31 mouse cellular contexts compared by ENCODE assay signal in genomic region chr10:127317277-127317676, GRCm38 (mm10). TPM values are rescaled to one million over a fixed set of nuclear protein-coding genes. Genes with fewer than 3 reads are reported as not detected.
DNase-seq lines count a peak whose midpoint lies in the region; ATAC-seq and TF ChIP-seq lines count a peak whose summit lies in the region.
"Had no signal": no experiment of that assay in that cellular context is flagged by ENCODE, and none has a peak within 500 bp of the region (broad histone marks: within the 10 kb centered on the region; RNA-seq: fewer than 3 reads in every experiment).

No protein-coding gene starts in this region.

- no peak for TF ChIP-seq EP300 in liver, postnatal 0 days (IDR thresholded peaks at IDR 0.05; ENCODE audit: low read depth)
- no peak for TF ChIP-seq EP300 in liver, embryonic 14.5 days (IDR thresholded peaks at IDR 0.05; ENCODE audit: low read depth)

- no peak overlapping the region for H3K4me3 ChIP-seq in liver, postnatal 0 days (ENCODE audit: low read depth, low read length)
- H3K4me3 ChIP-seq in liver, embryonic 11.5 days (ENCODE audit: low read depth, low read length) = no peak overlapping the region
- H3K4me3 ChIP-seq in liver, embryonic 14.5 days (ENCODE audit: insufficient read depth in 1 of 2, low read depth in 2 of 2, low read length in 2 of 2) = no peak overlapping the region
- H3K4me3 ChIP-seq in hindbrain, embryonic 11.5 days (ENCODE audit: low read depth, low read length) = no peak overlapping the region
- H3K4me3 ChIP-seq: forebrain, embryonic 10.5 days; forebrain, embryonic 13.5 days; heart, embryonic 12.5 days; heart, embryonic 15.5 days; hindbrain, embryonic 13.5 days had no signal

- H3K9me3 ChIP-seq in liver, postnatal 0 days (ENCODE audit: low read length) = no peaks in the 10 kb centered on the region
- H3K9me3 ChIP-seq in liver, embryonic 11.5 days (ENCODE audit: control insufficient read depth, low read length) = no peaks in the 10 kb centered on the region
- H3K9me3 ChIP-seq in liver, embryonic 14.5 days (ENCODE audit: control insufficient read depth, low read length) = no peaks in the 10 kb centered on the region
- no peaks in the 10 kb centered on the region for H3K9me3 ChIP-seq in hindbrain, embryonic 11.5 days (ENCODE audit: control insufficient read depth, low read length)
- H3K9me3 ChIP-seq: forebrain, embryonic 10.5 days; forebrain, embryonic 13.5 days; heart, embryonic 12.5 days; heart, embryonic 15.5 days; hindbrain, embryonic 13.5 days had no signal

- no peak overlapping the region for H3K4me2 ChIP-seq in liver, postnatal 0 days (ENCODE audit: low read depth, low read length)
- no peak overlapping the region for H3K4me2 ChIP-seq in liver, embryonic 11.5 days
- H3K4me2 ChIP-seq in liver, embryonic 14.5 days (ENCODE audit: low read depth) = no peak overlapping the region
- no peak overlapping the region for H3K4me2 ChIP-seq in hindbrain, embryonic 11.5 days (replicated peaks; ENCODE audit: low read depth, low read length)
- H3K4me2 ChIP-seq: forebrain, embryonic 13.5 days; heart, embryonic 12.5 days; heart, embryonic 15.5 days; hindbrain, embryonic 13.5 days had no signal

- DNase-seq in liver = peak; percentile 43
- no peak for DNase-seq in liver, postnatal 0 days
- no peak for DNase-seq in liver, embryonic 11.5 days (ENCODE audit: low spot score)
- no peak for DNase-seq in liver, embryonic 14.5 days (ENCODE audit: low read depth in 3 of 3, low spot score in 3 of 3)
- DNase-seq in adrenal gland, postnatal 36 days = no peak
- DNase-seq in thymus, postnatal 14 days = no peak
- no peak for DNase-seq in hindbrain, embryonic 11.5 days (ENCODE audit: low spot score)
- DNase-seq: adrenal gland, adult 2 months; adrenal gland, postnatal 14 days; cerebellum, adult 11-12 months; cerebellum, adult 8-10 months; cerebellum, postnatal 10 days; cerebellum, postnatal 36 days; embryo, embryonic 11 days; gastrocnemius, postnatal 10 days; gastrocnemius, postnatal 36 days; heart, adult 18-20 months; heart, postnatal 10 days had no signal

- H3K9ac ChIP-seq in liver, postnatal 0 days (replicated peaks) = no peak overlapping the region
- no peak overlapping the region for H3K9ac ChIP-seq in liver, embryonic 11.5 days (ENCODE audit: low read depth, low read length)
- no peak overlapping the region for H3K9ac ChIP-seq in liver, embryonic 14.5 days (replicated peaks)
- no peak overlapping the region for H3K9ac ChIP-seq in hindbrain, embryonic 11.5 days (ENCODE audit: low read depth, low read length)
- H3K9ac ChIP-seq: forebrain, embryonic 13.5 days; heart, embryonic 12.5 days; heart, embryonic 15.5 days; hindbrain, embryonic 13.5 days had no signal

- ATAC-seq in liver, postnatal 0 days = no peak
- peak; percentile 78 for ATAC-seq in liver, embryonic 11.5 days (replicated peaks; ENCODE audit: low FRiP score)
- peak; percentile 68 for ATAC-seq in liver, embryonic 14.5 days (ENCODE audit: insufficient read depth)
- ATAC-seq in megakaryocyte progenitor cell, adult 5-6 weeks (replicated peaks; ENCODE audit: poor library complexity) = peak; percentile 68
- ATAC-seq in hindbrain, embryonic 11.5 days (ENCODE audit: low FRiP score) = no peak
- ATAC-seq: forebrain, embryonic 13.5 days; forebrain, embryonic 16.5 days; hindbrain, embryonic 16.5 days had no signal

- 38% methylated on average over 2 of the region's 2 CpGs for WGBS in liver, postnatal 0 days (ENCODE audit: insufficient replicate concordance)
- WGBS in liver, embryonic 11.5 days = 48% methylated on average over 2 of the region's 2 CpGs
- 19% methylated on average over 2 of the region's 2 CpGs for WGBS in liver, embryonic 14.5 days (ENCODE audit: insufficient replicate concordance)
- WGBS in hindbrain, embryonic 11.5 days = 81% methylated on average over 2 of the region's 2 CpGs

- H3K27me3 ChIP-seq in liver, postnatal 0 days (ENCODE audit: insufficient read depth, low read length) = no peaks in the 10 kb centered on the region
- no peaks in the 10 kb centered on the region for H3K27me3 ChIP-seq in liver, embryonic 11.5 days (replicated peaks; ENCODE audit: control insufficient read depth, insufficient read depth, low read length)
- H3K27me3 ChIP-seq in liver, embryonic 14.5 days (ENCODE audit: control insufficient read depth, insufficient read depth, low read length) = no peaks in the 10 kb centered on the region
- no peaks in the 10 kb centered on the region for H3K27me3 ChIP-seq in hindbrain, embryonic 11.5 days (ENCODE audit: control insufficient read depth, insufficient read depth, low read length)

- H3K36me3 ChIP-seq in liver, postnatal 0 days (replicated peaks; ENCODE audit: insufficient read depth, low read length) = no peaks in the 10 kb centered on the region
- H3K36me3 ChIP-seq in liver, embryonic 11.5 days (ENCODE audit: control insufficient read depth, insufficient read depth, low read length) = no peaks in the 10 kb centered on the region
- no peaks in the 10 kb centered on the region for H3K36me3 ChIP-seq in liver, embryonic 14.5 days (replicated peaks; ENCODE audit: control insufficient read depth, insufficient read depth, low read depth)
- H3K36me3 ChIP-seq in hindbrain, embryonic 11.5 days (ENCODE audit: control insufficient read depth, insufficient read depth, low read length) = no peaks in the 10 kb centered on the region
- H3K36me3 ChIP-seq: forebrain, embryonic 10.5 days; heart, embryonic 12.5 days; heart, embryonic 15.5 days; hindbrain, embryonic 13.5 days had no signal

- H3K27ac ChIP-seq in liver, postnatal 0 days (ENCODE audit: low read depth) = no peak overlapping the region
- H3K27ac ChIP-seq in liver, embryonic 11.5 days (ENCODE audit: low read depth, low read length) = peak overlapping the region; percentile 13; the same call in 1 of the 2 replicates
- H3K27ac ChIP-seq in liver, embryonic 14.5 days = peak overlapping the region; percentile 6
- no peak overlapping the region for H3K27ac ChIP-seq in hindbrain, embryonic 11.5 days (ENCODE audit: low read depth, low read length)
- H3K27ac ChIP-seq: forebrain, embryonic 10.5 days; forebrain, embryonic 13.5 days; heart, embryonic 15.5 days; hindbrain, embryonic 13.5 days had no signal

- peaks cover 11% of the 10 kb centered on the region for H3K4me1 ChIP-seq in liver, postnatal 0 days (ENCODE audit: insufficient read depth)
- H3K4me1 ChIP-seq in liver, embryonic 11.5 days (replicated peaks; ENCODE audit: control insufficient read depth, insufficient read depth, low read length) = peaks cover 10% of the 10 kb centered on the region
- peaks cover 8 to 27% of the 10 kb centered on the region in 2 experiments for H3K4me1 ChIP-seq in liver, embryonic 14.5 days (replicated peaks; ENCODE audit: control insufficient read depth in 2 of 2, insufficient read depth in 2 of 2, low read length in 1 of 2)
- H3K4me1 ChIP-seq in hindbrain, embryonic 11.5 days (replicated peaks; ENCODE audit: control insufficient read depth, insufficient read depth, low read length) = no peaks in the 10 kb centered on the region
- H3K4me1 ChIP-seq: forebrain, embryonic 10.5 days; heart, embryonic 12.5 days; hindbrain, embryonic 13.5 days had no signal

- TF ChIP-seq CTCF in liver, postnatal 0 days (IDR thresholded peaks at IDR 0.05; ENCODE audit: low read depth) = no peak
- TF ChIP-seq CTCF in liver, embryonic 14.5 days (IDR thresholded peaks at IDR 0.05; ENCODE audit: low read depth) = no peak

RNA-seq across cellular contexts. Expression of gene Arhgap9, which starts 4.5 kb away (rescaled TPM):
- polyA plus RNA-seq in liver, postnatal 0 days (2015; fragmentation: Nextera tagmentation; extraction: Ambion mirVana) = 13.5 and 14.8 TPM in 2 replicates
- 22.0 and 24.4 TPM in 2 replicates for polyA plus RNA-seq in liver, embryonic 11.5 days (2014; fragmentation: Nextera tagmentation; extraction: Ambion mirVana)
- polyA plus RNA-seq in liver, embryonic 14.5 days (2012; rRNA removed) = 7.3 and 8.8 TPM in 2 replicates
- polyA plus RNA-seq in liver, embryonic 14.5 days (2014; fragmentation: Nextera tagmentation; extraction: Ambion mirVana) = 12.4 and 13.4 TPM in 2 replicates
- 37.1 and 38.0 TPM in 2 replicates for total RNA-seq in megakaryocyte progenitor cell, adult 5-6 weeks (2015)
- total RNA-seq in megakaryocyte progenitor cell, adult 5-6 weeks (2017) = 37.3 and 39.5 TPM in 2 replicates
- 1 to 10 TPM; 1.7 to 2.2 TPM for total RNA-seq in adrenal gland, postnatal 36 days (2021)
- polyA plus RNA-seq in hindbrain, embryonic 11.5 days (2014; fragmentation: Nextera tagmentation; extraction: Ambion mirVana) = 1.1 and 2.2 TPM in 2 replicates

RNA-seq across cellular contexts. Expression of gene Mars, which starts 5.7 kb away (rescaled TPM):
- 51.3 and 62.3 TPM in 2 replicates for polyA plus RNA-seq in liver, postnatal 0 days (2015; fragmentation: Nextera tagmentation; extraction: Ambion mirVana)
- 249 and 257 TPM in 2 replicates for polyA plus RNA-seq in liver, embryonic 11.5 days (2014; fragmentation: Nextera tagmentation; extraction: Ambion mirVana)
- polyA plus RNA-seq in liver, embryonic 14.5 days (2012; rRNA removed) = 53.6 and 63.4 TPM in 2 replicates
- 101 and 115 TPM in 2 replicates for polyA plus RNA-seq in liver, embryonic 14.5 days (2014; fragmentation: Nextera tagmentation; extraction: Ambion mirVana)
- 88.3 and 93.1 TPM in 2 replicates for total RNA-seq in megakaryocyte progenitor cell, adult 5-6 weeks (2015)
- total RNA-seq in megakaryocyte progenitor cell, adult 5-6 weeks (2017) = 196 and 210 TPM in 2 replicates
- 100 to 1,000 TPM; 102 to 123 TPM for total RNA-seq in adrenal gland, postnatal 36 days (2021)
- polyA plus RNA-seq in hindbrain, embryonic 11.5 days (2014; fragmentation: Nextera tagmentation; extraction: Ambion mirVana) = 173 and 179 TPM in 2 replicates

RNA-seq across cellular contexts. Expression of gene Gli1, which starts 24.5 kb away (rescaled TPM):
- 0.04 TPM in 2 replicates for polyA plus RNA-seq in liver, postnatal 0 days (2015; fragmentation: Nextera tagmentation; extraction: Ambion mirVana)
- 2.1 and 2.2 TPM in 2 replicates for polyA plus RNA-seq in liver, embryonic 11.5 days (2014; fragmentation: Nextera tagmentation; extraction: Ambion mirVana)
- 1.1 and 1.4 TPM in 2 replicates for polyA plus RNA-seq in liver, embryonic 14.5 days (2012; rRNA removed)
- polyA plus RNA-seq in liver, embryonic 14.5 days (2014; fragmentation: Nextera tagmentation; extraction: Ambion mirVana) = 0.15 and 0.27 TPM in 2 replicates
- not detected in 2 replicates for total RNA-seq in megakaryocyte progenitor cell, adult 5-6 weeks (2015)
- total RNA-seq in megakaryocyte progenitor cell, adult 5-6 weeks (2017) = not detected in 2 replicates
- total RNA-seq in adrenal gland, postnatal 36 days (2021) = 1 to 10 TPM; 2.7 to 4.2 TPM
- 3.0 and 3.2 TPM in 2 replicates for polyA plus RNA-seq in hindbrain, embryonic 11.5 days (2014; fragmentation: Nextera tagmentation; extraction: Ambion mirVana)
- total RNA-seq: hematopoietic stem cell, adult 5-6 weeks had no signal

RNA-seq across cellular contexts. Expression of gene Mbd6, which starts 28.5 kb away (rescaled TPM):
- polyA plus RNA-seq in liver, postnatal 0 days (2015; fragmentation: Nextera tagmentation; extraction: Ambion mirVana) = 5.3 and 5.7 TPM in 2 replicates
- 14.2 and 19.0 TPM in 2 replicates for polyA plus RNA-seq in liver, embryonic 11.5 days (2014; fragmentation: Nextera tagmentation; extraction: Ambion mirVana)
- polyA plus RNA-seq in liver, embryonic 14.5 days (2012; rRNA removed) = 9.7 and 11.0 TPM in 2 replicates
- 5.6 and 6.2 TPM in 2 replicates for polyA plus RNA-seq in liver, embryonic 14.5 days (2014; fragmentation: Nextera tagmentation; extraction: Ambion mirVana)
- 41.9 and 44.0 TPM in 2 replicates for total RNA-seq in megakaryocyte progenitor cell, adult 5-6 weeks (2015)
- total RNA-seq in megakaryocyte progenitor cell, adult 5-6 weeks (2017) = 4.1 and 6.8 TPM in 2 replicates
- 10 to 100 TPM; 42.0 to 45.2 TPM for total RNA-seq in adrenal gland, postnatal 36 days (2021)
- 14.2 and 17.5 TPM in 2 replicates for polyA plus RNA-seq in hindbrain, embryonic 11.5 days (2014; fragmentation: Nextera tagmentation; extraction: Ambion mirVana)

RNA-seq across cellular contexts. Expression of gene Inhbe, which starts 36.9 kb away (rescaled TPM):
- polyA plus RNA-seq in liver, postnatal 0 days (2015; fragmentation: Nextera tagmentation; extraction: Ambion mirVana) = 18.4 and 29.0 TPM in 2 replicates
- polyA plus RNA-seq in liver, embryonic 11.5 days (2014; fragmentation: Nextera tagmentation; extraction: Ambion mirVana) = 0.04 and 0.09 TPM in 2 replicates
- polyA plus RNA-seq in liver, embryonic 14.5 days (2012; rRNA removed) = 0.59 and 0.61 TPM in 2 replicates
- 0.28 and 0.38 TPM in 2 replicates for polyA plus RNA-seq in liver, embryonic 14.5 days (2014; fragmentation: Nextera tagmentation; extraction: Ambion mirVana)
- total RNA-seq in megakaryocyte progenitor cell, adult 5-6 weeks (2015) = 0.02 TPM in 1 of 2 replicates, not detected in the other
- total RNA-seq in megakaryocyte progenitor cell, adult 5-6 weeks (2017) = not detected in 2 replicates
- not detected for total RNA-seq in adrenal gland, postnatal 36 days (2021)
- polyA plus RNA-seq in hindbrain, embryonic 11.5 days (2014; fragmentation: Nextera tagmentation; extraction: Ambion mirVana) = 0.05 TPM in 1 of 2 replicates, not detected in the other
- total RNA-seq: adrenal gland, adult 2 months; gastrocnemius, adult 18-20 months; gastrocnemius, postnatal 10 days; gastrocnemius, postnatal 36 days; heart, adult 18-20 months; heart, postnatal 10 days; hematopoietic stem cell, adult 5-6 weeks had no signal
- polyA plus RNA-seq: brain, embryonic 14.5 days; embryonic facial prominence, embryonic 11.5 days; embryonic facial prominence, embryonic 14.5 days; forebrain, embryonic 10.5 days; forebrain, embryonic 16.5 days; heart, embryonic 12.5 days; hindbrain, embryonic 13.5 days had no signal

Comparison
In these comparisons a context has a peak if more than half of its experiments do, and no peak if none do; other contexts are left out.
1. ATAC-seq: peak in liver, embryonic 11.5 days (single experiment), liver, embryonic 14.5 days (single experiment) and megakaryocyte progenitor cell, adult 5-6 weeks (single experiment); none in liver, postnatal 0 days (single experiment) and hindbrain, embryonic 11.5 days (single experiment).
2. H3K27ac ChIP-seq: peak in liver, embryonic 11.5 days (single experiment) and liver, embryonic 14.5 days (single experiment); none in liver, postnatal 0 days (single experiment) and hindbrain, embryonic 11.5 days (single experiment).